Mouse (Mus musculus) adrenal gland, postnatal 25 days (tissue): ENCODE data around the gene Pnpla2. TPM values are rescaled to one million over a fixed set of nuclear protein-coding genes. Genes with fewer than 3 reads are reported as not detected.

Experiments used
- DNase-seq: peaks from one replicate; pipeline ENCODE4 v3.0.0; 2021; ENCODE audit warnings: mixed read lengths
- total RNA-seq: library from RNA; stranded (reverse); gene quantifications from 2 replicates; pipeline ENCODE4 v1.2.3, GENCODE M21; 2021

Pnpla2 gene
- total RNA-seq, 1 experiment from 2014 or later = 538 TPM

- DNase-seq = no peak
Observed at GRCm38 (mm10) chr7:141483114-141483653, 28.2 kb downstream of the Pnpla2 start.

- DNase-seq = no peak
Observed at GRCm38 (mm10) chr7:141484186-141485120, 29.5 kb downstream of the Pnpla2 start.

- no peak for DNase-seq
Observed at GRCm38 (mm10) chr7:141485186-141485585, 30.2 kb downstream of the Pnpla2 start.

- DNase-seq = no peak
Observed at GRCm38 (mm10) chr7:141485606-141486005, 30.6 kb downstream of the Pnpla2 start.

GRCm38 (mm10) chr7:141486239-141486638 lies 31.2 kb downstream of the Pnpla2 start:
- DNase-seq = no peak

GRCm38 (mm10) chr7:141487141-141487540 lies 32.1 kb downstream of the Pnpla2 start:
- no peak for DNase-seq

GRCm38 (mm10) chr7:141491151-141491550 lies 36.2 kb downstream of the Pnpla2 start:
- DNase-seq = no peak

GRCm38 (mm10) chr7:141492738-141493137 lies 37.7 kb downstream of the Pnpla2 start:
- no peak for DNase-seq

- DNase-seq = no peak
Observed at GRCm38 (mm10) chr7:141493729-141494128, 38.7 kb downstream of the Pnpla2 start.

GRCm38 (mm10) chr7:141495379-141495778 lies 40.4 kb downstream of the Pnpla2 start:
- no peak for DNase-seq

GRCm38 (mm10) chr7:141495940-141496339 lies 40.9 kb downstream of the Pnpla2 start:
- no peak for DNase-seq

GRCm38 (mm10) chr7:141497600-141497999 lies 42.6 kb downstream of the Pnpla2 start:
- no peak for DNase-seq

GRCm38 (mm10) chr7:141501820-141502555 lies 47.0 kb downstream of the Pnpla2 start:
- peak; percentile 54 for DNase-seq

GRCm38 (mm10) chr7:141502556-141502905 lies 47.5 kb downstream of the Pnpla2 start:
- DNase-seq = no peak

GRCm38 (mm10) chr7:141506278-141506677 lies 51.3 kb downstream of the Pnpla2 start:
- DNase-seq = no peak

GRCm38 (mm10) chr7:141508160-141508559 lies 53.2 kb downstream of the Pnpla2 start:
- no peak for DNase-seq

- DNase-seq = no peak
Observed at GRCm38 (mm10) chr7:141510196-141510595, 55.2 kb downstream of the Pnpla2 start.

Other genes with a start within 250 kb of the Pnpla2 start
- gene Lmntd2, start 241.1 kb upstream of the Pnpla2 start, total RNA-seq = 0.39 TPM in 1 of 2 replicates, not detected in the other
- 5.7 and 8.0 TPM in 2 replicates for gene Rassf7, start 239.3 kb upstream of the Pnpla2 start, total RNA-seq
- gene Phrf1, start 226.4 kb upstream of the Pnpla2 start, total RNA-seq = 83.3 and 83.9 TPM in 2 replicates
- gene Irf7, start 188.7 kb upstream of the Pnpla2 start, total RNA-seq = 7.8 and 10.4 TPM in 2 replicates
- 14.4 and 16.5 TPM in 2 replicates for gene Cdhr5, start 178.4 kb upstream of the Pnpla2 start, total RNA-seq
- not detected in 2 replicates for gene Sct, start 176.1 kb upstream of the Pnpla2 start, total RNA-seq
- not detected in 2 replicates for gene Drd4, start 163.2 kb upstream of the Pnpla2 start, total RNA-seq
- 33.8 and 45.4 TPM in 2 replicates for gene Deaf1, start 127.5 kb upstream of the Pnpla2 start, total RNA-seq
- 34.1 and 43.2 TPM in 2 replicates for gene Tmem80, start 127.5 kb upstream of the Pnpla2 start, total RNA-seq
- gene Eps8l2, start 116.3 kb upstream of the Pnpla2 start, total RNA-seq = 1.6 and 2.6 TPM in 2 replicates
- gene Taldo1, start 63.0 kb upstream of the Pnpla2 start, total RNA-seq = 629 and 681 TPM in 2 replicates
- 35.6 and 58.9 TPM in 2 replicates for gene Gatd1, start 41.1 kb upstream of the Pnpla2 start, total RNA-seq
- 0.57 and 1.3 TPM in 2 replicates for gene Cend1, start 25.7 kb upstream of the Pnpla2 start, total RNA-seq
- 95.6 and 102 TPM in 2 replicates for gene Slc25a22, start 17.3 kb upstream of the Pnpla2 start, total RNA-seq
- 3.0 and 3.3 TPM in 2 replicates for gene Pidd1, start 11.2 kb upstream of the Pnpla2 start, total RNA-seq
- 917 and 919 TPM in 2 replicates for gene Rplp2, start 7.8 kb upstream of the Pnpla2 start, total RNA-seq
- 9.9 and 13.5 TPM in 2 replicates for gene Cracr2b, start 5.9 kb downstream of the Pnpla2 start, total RNA-seq
- 287 and 310 TPM in 2 replicates for gene Cd151, start 12.2 kb downstream of the Pnpla2 start, total RNA-seq
- gene Polr2l, start 19.9 kb downstream of the Pnpla2 start, total RNA-seq = 89.5 and 102 TPM in 2 replicates
- 70.9 and 99.3 TPM in 2 replicates for gene Tspan4, start 20.0 kb downstream of the Pnpla2 start, total RNA-seq
- gene Chid1, start 84.7 kb downstream of the Pnpla2 start, total RNA-seq = 50.5 and 57.8 TPM in 2 replicates
- 53.4 and 53.8 TPM in 2 replicates for gene Ap2a2, start 107.0 kb downstream of the Pnpla2 start, total RNA-seq
- not detected in 2 replicates for gene Muc6, start 200.1 kb downstream of the Pnpla2 start, total RNA-seq
- 0.24 TPM in 1 of 2 replicates, not detected in the other for gene Muc2, start 235.1 kb downstream of the Pnpla2 start, total RNA-seq